Mouse (Mus musculus): ENCODE measurements at regions not wholly inside any gene's neighbourhood (a gene's known extent, or its start where the extent isn't known, plus 50 kb on each side); places are given as distances from the start of the nearest gene placed in this dataset.
A peak's percentile ranks its signal among the peaks of the same experiment; 100 is the strongest.

DNA sequence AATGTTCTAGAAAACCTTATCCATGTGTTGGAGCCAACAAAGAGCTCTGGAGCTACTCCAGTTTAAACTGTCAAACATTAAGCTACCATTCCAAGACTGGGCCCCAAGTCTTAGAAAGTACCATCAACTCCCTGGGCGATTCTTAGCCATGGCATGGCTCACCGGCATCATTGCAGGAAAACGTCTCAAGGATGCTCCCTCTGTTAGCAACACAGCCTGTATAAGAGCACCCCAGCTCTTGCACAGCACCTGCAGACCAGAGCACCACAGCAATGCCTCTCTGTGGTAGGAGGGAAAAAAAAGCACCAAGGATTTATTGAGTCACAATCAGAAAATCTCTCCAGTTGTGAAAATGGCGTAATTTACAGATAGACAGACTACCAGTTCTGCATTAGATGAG, 221.2 kb downstream of the Fam43a start:
- intact Hi-C loops (cut with DNase I): no loop called here
- no peak for DNase-seq (ENCODE audit: extremely low spot score in 1 of 2, low spot score in 2 of 2)

DNA sequence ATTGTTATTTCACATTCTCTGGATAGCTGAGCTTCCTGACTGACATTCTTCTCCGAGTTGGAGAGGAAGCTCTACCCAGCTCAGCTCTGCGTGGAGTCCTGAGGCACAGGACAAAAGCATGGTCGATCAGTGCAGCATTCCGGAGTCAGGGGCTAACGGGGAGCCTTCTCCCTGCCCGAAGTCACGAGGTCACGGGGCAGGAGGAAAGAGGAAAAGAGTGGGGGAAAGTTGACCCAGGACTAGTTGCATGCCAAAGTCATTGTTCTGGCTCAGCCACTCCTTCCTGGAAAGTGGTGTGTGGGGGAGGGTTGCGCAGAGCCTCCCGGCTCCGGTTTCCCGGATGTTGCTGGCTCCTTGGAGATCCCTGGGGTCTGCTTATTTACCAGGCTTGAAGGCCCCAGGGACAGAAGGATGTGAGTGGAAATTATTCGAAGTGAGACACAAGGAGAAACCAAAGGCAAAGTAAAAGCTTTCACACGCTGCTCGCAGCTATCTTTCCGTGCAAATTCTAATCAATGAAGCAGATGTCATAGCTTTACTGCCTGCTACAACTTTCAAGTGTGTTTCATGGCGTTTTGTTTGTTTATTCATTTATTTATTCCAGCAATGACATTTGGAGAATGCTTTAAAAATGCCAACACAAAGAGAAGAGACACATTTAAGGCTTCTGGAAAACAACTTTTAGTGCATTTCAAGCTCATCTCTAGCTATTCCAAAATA, 221.8 kb downstream of the Fam43a start:
- peak in 1 of 2 experiments; percentile 87 for DNase-seq (ENCODE audit: extremely low spot score in 1 of 2, low spot score in 2 of 2)
- intact Hi-C loops (cut with DNase I): no loop called here

DNA sequence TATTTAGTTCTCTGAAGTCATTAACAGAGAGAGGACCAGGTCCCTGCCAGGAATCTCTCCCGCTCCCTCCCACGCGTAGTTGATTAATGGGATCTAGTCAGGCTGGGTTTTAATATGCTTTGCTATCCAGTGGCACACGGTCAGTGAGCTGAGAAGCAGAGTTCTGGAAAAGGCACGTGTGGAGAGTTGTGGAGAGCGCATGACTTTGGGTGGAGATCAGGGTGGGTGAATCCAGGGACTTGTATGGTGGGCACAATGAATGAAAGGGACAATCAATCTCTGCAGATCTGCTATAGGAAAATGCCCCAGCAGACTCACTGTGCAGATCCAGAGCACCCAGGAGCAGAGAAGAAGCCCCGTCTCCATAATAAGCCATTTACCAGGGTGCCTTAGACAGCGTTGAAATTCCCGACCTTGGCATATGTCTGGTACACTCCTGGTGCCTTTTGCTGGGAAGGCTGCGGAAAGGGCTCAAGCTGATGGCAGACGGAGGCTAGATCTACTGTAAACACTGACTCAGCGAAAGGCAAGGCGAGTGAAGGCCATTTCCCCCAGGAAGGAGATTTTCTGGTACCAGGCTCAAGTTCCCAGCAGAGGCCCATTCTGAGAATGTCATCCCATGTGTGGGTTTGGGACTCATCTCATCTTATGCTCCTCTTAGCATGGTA, 222.5 kb downstream of the Fam43a start:
- intact Hi-C loops (cut with DNase I): no loop called here

DNA sequence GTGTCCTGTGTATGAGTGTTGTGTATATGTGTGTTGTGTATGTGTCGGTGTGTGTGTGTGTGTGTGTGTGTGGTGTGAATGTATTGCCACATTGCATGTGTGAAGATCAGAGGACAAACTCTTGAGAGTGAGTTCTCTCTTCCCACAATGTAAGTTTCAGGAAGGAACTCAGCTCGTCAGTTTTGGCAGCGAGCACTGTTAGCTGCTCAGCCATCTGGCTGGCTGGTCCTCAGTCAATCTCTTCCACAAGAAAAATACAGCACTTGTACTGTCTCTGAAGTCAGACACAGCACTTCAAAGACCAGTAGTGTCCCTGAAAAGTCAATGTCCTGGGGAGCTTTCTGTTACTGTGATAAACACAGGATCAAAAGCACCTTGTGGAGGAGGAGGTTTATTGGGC, 226.6 kb downstream of the Fam43a start:
- intact Hi-C loops (cut with DNase I): no loop called here
- DNase-seq (ENCODE audit: extremely low spot score in 1 of 2, low spot score in 2 of 2): peak; percentile 68 to 80

More for the DNA sequence above, 222.5 kb downstream of the Fam43a start:
- DNase-seq (ENCODE audit: extremely low spot score in 1 of 2, low spot score in 2 of 2): no peak

DNA sequence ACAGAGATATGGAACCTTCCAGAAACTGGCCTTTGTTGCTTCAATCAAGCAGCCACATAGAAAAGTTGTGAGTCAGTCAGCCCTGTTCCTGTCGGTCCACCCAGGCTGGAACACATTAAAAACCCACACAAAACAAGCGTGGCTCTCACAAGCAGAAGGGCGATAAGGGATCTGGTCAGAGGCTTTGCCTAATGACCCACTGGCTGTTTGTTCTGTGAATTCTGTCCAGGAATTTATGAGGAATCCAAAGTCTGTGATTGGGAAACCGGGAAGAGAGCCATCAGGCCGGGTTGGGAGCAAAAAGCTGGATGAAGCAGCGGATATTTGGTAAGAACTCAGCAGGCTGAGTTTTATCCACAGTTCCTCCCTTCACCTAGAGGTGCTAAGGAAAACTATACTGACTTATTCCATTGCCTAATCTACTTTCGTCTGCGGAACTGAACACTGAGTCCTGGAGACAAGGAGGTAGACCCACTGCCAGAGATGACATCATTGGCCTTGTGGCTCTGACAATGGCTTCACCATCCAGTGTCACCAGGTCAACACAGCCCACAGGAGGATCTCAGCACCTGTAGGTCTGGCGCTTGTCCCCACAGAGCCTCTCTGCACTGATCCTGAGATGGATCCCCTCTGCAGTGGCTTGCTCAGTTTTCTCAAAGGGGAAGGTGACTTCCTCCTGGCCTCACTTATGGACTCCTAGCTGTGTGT, 228.5 kb downstream of the Fam43a start:
- intact Hi-C loops (cut with DNase I): no loop called here
- no peak for DNase-seq (ENCODE audit: extremely low spot score in 1 of 2, low spot score in 2 of 2)

DNA sequence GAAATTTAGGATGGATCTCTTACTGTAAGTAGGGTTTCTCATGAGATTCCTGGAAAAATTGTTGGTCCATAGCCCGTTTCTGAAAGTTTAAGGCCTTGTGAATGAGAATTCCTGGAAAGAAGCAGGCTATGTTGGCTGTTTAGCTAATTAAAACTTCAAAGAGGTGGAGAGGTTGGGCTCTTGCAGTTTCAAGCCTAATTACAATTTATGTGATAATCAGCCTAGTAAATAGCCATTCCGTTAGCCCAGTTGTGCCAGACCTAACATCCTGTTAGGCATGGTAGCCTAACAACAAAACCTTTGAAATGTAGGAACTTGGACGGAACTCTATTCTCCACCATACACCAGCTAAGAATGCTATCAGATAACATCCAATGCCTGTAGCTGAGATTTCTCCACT, 235.0 kb downstream of the Fam43a start:
- DNase-seq (ENCODE audit: extremely low spot score in 1 of 2, low spot score in 2 of 2): no peak

DNA sequence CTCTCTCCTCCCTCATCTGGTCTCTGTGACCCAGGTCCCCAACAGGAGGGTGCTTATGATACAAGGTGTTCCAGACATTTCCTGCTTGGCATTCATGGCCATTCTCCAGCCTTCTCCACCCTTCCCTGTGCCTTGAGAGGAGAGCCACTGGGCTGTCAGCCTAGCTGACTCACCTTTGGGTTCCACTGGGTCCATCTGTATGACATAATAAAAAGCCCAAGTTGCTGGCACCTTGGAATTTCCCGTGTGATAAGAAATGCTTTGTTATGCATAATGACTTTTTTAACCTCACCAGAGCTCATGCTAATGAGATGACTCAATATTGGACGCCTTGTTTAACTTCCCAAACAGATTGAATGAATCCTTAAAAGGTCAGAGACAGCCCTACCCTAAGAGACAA, 236.2 kb downstream of the Fam43a start:
- DNase-seq (ENCODE audit: extremely low spot score in 1 of 2, low spot score in 2 of 2): no peak
- intact Hi-C loops (cut with DNase I): no loop called here

More for the DNA sequence above, 235.0 kb downstream of the Fam43a start:
- intact Hi-C loops (cut with DNase I): no loop called here

DNA sequence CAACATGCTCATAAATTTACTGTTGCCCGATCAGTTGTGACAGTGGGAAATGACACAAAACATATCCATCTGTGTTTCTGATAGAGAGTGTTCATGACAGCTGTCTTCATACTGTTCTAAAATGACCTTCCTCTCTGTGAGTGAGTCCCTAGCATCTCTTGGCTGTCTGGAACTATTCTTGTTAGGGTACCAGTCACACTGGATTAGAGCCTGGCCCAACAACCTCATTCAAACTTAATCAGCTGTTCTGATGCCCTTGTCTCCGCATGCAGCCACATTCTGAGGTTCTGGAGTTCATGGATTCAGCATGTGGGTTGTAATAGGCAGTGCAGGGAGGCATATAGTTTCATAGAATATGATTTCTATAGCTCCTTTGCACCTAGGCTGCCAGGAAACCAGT, 238.4 kb downstream of the Xxylt1 start:
- no peak for DNase-seq (ENCODE audit: extremely low spot score in 1 of 2, low spot score in 2 of 2)
- intact Hi-C loops (cut with DNase I): no loop called here

DNA sequence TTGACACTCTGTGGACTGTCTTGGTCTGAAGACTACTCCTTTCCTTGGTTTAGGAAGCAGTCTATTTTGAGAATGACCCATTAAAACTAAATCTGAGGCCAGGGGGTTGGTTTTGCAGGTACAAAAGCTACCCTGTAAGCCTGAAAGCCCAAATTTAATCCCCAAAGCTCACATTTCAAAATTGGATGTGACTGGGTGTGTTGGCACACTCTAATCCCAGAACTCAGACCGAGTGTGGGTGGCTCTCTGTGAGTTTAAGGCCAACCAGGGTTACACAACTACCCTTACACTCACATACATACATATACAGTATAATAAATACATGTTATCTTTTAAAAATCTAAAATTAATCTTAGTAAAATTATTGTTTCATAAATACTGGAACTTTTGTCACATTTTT, 228.6 kb downstream of the Xxylt1 start:
- DNase-seq (ENCODE audit: extremely low spot score in 1 of 2, low spot score in 2 of 2): no peak
- intact Hi-C loops (cut with DNase I): no loop called here

DNA sequence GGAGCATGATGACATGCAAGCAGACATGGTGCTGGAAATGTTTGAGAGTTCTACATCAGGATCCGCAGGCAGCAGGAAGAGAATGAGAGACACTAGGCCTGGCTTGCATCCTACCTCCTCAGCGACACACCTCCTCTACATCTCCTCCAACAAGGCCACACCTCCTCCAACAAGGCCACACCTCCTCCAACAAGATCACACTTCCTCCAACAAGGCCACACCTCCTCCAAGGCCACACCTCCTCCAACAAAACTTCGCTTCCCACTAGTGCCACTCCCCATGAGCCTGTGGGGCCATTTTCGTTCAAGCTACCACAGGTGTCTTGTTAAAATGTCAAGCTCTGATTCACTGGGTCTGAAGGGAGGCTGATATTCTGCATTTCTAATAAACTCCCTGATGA, 226.5 kb downstream of the Xxylt1 start:
- intact Hi-C loops (cut with DNase I): no loop called here
- DNase-seq (ENCODE audit: extremely low spot score in 1 of 2, low spot score in 2 of 2): no peak

DNA sequence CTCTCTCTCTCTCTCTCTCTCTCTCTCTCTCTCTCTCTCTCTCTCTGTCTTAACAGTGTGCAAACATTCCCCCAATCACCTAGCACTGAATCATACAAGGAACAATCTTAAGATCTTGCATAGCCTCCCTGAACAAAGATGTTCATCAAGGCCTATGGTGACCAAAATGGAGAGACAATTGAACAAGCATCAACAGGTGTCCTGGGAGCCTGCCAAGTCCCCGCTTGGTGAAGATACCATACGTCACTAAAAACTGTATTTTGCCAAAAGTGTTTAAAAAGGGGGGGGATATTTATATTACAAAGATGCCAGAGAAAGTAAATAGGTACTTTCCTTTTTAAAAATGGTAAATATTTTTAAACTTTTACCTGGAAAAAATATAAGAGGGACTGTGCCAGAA, 223.6 kb downstream of the Xxylt1 start:
- DNase-seq (ENCODE audit: extremely low spot score in 1 of 2, low spot score in 2 of 2): peak in 1 of 2 experiments; percentile 33

DNA sequence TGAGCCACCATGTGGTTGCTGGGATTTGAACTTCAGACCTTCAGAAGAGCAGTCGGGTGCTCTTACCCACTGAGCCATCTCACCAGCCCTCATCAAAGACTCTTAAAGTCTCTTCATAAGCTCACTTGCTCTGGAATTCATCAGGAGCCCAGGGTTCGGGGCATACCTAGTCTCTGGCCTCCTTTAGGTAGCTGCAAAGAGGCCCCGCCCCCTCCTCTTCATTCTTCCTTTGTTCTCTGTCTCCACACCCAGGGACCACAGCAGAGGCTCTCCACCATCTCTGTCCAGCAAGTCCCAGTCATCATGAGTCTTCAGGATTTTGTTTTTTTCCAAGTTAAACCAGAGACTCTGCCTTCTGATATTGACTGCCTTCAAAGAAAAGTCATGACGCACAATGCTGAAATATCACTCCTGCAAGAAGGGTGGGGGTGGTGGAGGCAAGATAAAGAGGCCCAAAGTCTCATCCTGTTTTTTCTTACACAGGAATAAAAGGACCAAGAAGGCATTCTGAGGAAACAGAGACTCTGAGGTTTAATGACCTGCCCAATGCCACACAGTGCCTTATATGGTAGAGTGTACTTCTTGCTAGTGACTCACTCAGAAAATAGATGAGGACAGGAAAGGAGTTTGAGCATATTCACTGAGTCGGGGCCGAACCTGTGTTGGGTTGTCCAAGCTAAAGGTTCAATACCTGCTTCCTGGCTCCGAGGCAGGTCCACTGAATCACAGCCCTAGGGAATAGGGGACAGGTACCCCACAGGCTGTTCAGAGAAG, 211.9 kb downstream of the Xxylt1 start:
- intact Hi-C loops (cut with DNase I): no loop called here

More for the DNA sequence above, 223.6 kb downstream of the Xxylt1 start:
- intact Hi-C loops (cut with DNase I): no loop called here

DNA sequence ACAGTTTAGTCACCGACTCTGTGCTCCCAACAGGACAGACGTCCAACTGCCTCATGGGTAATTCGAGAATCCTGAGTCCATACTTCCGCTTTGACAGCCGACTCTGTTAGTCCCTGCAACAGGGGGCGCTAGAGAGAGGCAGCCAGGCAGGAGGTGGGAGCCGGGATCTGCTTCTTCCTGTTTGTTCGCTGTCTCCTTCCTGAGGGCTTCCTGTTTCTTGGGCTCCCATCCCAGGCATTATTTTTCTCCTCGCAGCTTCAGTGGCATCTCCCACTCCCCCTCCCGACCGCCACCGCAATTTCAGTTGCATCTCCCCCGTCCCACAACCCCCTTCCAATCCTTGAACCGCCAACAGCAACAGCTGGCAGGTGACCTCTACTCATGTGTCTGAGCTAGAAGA, 211.1 kb downstream of the Xxylt1 start:
- intact Hi-C loops (cut with DNase I): no loop called here

More for the DNA sequence above, 211.9 kb downstream of the Xxylt1 start:
- no peak for DNase-seq (ENCODE audit: extremely low spot score in 1 of 2, low spot score in 2 of 2)

DNA sequence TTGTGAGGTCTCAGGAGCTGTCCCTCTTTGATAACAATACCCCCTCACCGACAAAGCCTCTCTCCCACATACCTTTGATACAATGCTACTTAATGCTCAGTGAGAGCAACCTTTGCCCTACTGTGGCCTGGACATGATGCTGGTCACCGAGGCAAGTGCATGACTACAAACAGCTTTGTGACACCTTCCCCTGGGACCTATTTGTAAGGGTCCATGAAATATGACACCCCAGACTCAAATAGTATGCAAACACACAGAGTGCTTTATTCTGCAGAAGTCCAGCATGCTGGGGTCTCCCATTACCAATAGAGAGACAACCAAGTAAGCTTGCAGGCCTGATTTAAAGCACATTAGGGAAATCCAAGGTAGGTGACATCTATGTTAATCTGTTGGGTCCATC, 210.6 kb downstream of the Xxylt1 start:
- intact Hi-C loops (cut with DNase I): no loop called here
- no peak for DNase-seq (ENCODE audit: extremely low spot score in 1 of 2, low spot score in 2 of 2)

More for the DNA sequence above, 211.1 kb downstream of the Xxylt1 start:
- DNase-seq (ENCODE audit: extremely low spot score in 1 of 2, low spot score in 2 of 2): peak in 1 of 2 experiments; percentile 85

DNA sequence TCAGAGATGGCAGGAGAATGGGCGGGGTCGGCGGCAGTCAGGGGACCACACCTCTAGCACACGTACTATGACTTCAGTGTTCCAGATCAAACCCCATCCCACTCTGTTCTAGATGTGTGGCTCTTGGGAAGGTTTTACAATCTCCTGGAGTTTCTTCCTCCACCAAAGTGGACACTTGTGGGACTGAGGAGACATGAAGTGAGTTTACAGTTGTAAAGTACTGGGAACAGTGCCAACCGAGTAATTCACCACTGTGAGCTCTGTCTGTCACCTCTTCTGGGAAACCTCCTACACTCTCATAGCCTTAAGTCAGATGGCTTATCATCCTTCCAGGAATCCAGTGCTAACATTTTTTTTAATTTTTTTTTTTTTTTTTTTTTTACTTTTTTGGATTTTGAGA, 209.1 kb downstream of the Xxylt1 start:
- DNase-seq (ENCODE audit: extremely low spot score in 1 of 2, low spot score in 2 of 2): no peak
- intact Hi-C loops (cut with DNase I): no loop called here

DNA sequence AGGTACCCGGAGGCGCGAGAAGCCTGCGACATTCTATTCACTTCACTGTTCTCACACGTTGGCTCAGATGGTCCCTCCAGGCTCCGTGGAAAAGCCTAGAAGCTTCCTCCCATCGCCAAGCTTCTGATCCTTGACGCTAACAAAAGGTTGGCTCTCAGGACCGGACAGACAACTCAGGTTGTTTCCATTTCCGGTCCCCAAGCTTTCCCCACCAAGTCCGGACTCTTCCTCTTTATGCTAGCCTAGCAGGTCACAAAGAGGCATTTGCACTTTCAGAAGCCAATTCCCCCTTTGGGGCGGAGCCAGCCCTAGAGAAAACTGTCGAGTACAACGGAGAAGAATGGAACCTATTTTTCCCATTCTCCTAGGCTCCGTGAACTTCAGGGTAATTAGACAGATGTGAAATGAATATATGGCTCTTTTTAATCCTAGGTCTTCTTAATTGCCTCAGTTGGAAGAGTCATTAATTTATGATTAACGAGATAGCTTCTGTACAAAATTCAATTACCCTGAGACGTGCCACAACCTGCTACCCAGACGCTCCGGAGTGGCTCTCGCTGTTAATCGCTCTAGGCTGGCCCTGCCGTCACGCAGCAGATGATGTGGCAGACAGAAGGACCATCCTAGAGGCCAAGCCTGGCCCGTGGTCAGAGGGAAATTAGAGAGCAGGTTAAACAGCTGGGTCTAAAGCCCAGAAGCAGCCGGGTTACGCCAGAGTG, 207.6 kb downstream of the Xxylt1 start:
- peak in 1 of 2 experiments; percentile 42 for DNase-seq (ENCODE audit: extremely low spot score in 1 of 2, low spot score in 2 of 2)
- intact Hi-C loops (cut with DNase I): no loop called here

DNA sequence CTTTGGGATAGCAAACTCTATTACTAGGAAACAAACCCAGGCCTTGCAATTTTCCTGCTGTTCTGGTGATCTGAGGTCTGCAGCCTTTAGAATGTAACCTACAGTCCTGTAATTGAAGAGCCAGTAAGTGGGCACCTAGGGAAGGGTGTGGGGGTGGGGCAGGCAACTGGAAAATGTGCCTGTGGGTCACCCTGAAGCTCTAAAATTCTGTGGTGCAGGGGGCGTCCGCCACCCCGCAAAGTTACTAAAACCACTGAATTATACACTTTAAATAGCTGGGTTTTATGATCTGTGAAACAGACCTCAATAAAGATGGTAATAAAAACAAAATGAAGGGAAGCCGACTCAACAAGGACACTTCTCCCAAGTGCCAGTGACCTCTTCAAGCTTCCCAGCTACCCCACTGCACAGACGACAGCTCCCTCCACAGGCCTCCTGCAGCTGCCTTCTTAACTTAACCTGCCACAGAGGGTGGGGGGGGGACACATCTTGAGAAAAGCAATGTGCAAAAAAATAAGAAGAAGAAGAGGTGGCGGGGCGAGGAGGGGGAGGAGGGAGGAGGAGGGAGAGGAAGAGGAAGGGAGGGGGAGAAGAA, 205.9 kb downstream of the Xxylt1 start:
- no peak for DNase-seq (ENCODE audit: extremely low spot score in 1 of 2, low spot score in 2 of 2)
- intact Hi-C loops (cut with DNase I): no loop called here

DNA sequence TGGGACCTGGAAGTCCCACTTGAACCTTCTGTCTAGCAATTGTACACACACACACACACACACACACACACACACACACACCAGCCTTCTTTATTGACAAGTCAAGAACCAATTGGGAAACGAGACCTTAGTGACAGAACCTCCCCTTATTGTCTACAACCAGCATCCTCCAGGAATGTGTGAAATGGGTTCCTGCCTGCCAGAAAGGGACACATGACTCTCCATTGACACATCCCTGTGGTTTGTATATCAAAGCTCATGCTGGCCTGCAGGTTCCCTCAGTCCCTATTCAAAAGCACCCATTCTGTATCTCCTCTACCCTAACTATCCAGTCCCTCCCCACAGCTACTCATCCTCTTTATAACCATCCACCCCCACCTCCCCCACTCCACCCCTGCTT, 202.4 kb downstream of the Xxylt1 start:
- DNase-seq (ENCODE audit: extremely low spot score in 1 of 2, low spot score in 2 of 2): no peak
- intact Hi-C loops (cut with DNase I): no loop called here
